ENCODE assay signal across 8 mouse cellular contexts in the genomic region with DNA sequence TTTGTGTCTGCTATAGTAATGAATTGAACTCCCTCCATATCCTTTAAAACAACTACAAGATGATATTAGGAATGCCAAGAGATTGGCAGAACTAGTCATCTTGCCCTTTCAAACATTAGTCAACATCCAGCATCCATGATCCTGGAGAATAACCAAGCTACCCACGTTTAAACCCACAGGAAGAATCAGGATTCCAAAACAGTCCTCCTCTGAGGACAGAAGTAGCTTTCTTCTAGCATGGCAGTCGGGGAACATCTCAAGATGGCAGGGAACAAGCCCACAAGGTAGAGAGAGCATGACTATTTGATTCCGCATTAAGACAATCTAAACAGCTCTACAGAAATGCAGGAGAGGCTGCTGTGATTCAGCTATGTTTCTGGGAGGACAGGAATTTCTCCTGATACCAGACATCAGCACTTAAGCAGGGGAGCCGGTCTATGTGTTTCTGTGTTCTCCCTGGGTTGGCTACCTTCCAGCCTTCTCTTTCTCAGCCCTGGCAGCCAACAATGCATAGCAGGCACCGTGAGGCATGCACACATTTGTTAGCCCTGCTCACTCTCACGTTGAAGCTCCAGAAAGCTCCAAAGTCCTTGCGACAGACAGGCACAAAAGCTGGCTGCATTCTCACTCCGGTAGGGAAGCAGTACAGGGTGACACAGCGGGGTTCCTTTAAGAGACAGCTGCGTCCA.
DNase-seq lines count a peak whose midpoint lies in the region; ATAC-seq lines count a peak whose summit lies in the region.

No protein-coding gene starts in this region.

- WGBS in hindbrain, embryonic 16.5 days: 39% methylated on average over 10 of the region's 10 CpGs

- no peaks in the 10 kb centered on the region for H3K9me3 ChIP-seq in hindbrain, embryonic 16.5 days (ENCODE audit: control insufficient read depth, low read length)

- ATAC-seq in hindbrain, embryonic 16.5 days: peak; percentile 81

- H3K27me3 ChIP-seq in hindbrain, embryonic 16.5 days (replicated peaks; ENCODE audit: control insufficient read depth, insufficient read depth, low read length): no peaks in the 10 kb centered on the region

- intact Hi-C loops in gastrocnemius, postnatal 14 days (cut with DNase I; ENCODE audit: low total_unique reads): no loop called here

- H3K27ac ChIP-seq in hindbrain, embryonic 16.5 days (ENCODE audit: low read depth, low read length): no peak overlapping the region

- H3K4me1 ChIP-seq in hindbrain, embryonic 16.5 days (ENCODE audit: control insufficient read depth, insufficient read depth, low read depth, low read length): peaks cover 5% of the 10 kb centered on the region

- no peak overlapping the region for H3K9ac ChIP-seq in hindbrain, embryonic 16.5 days (ENCODE audit: low read depth, low read length)

- DNase-seq in layer of hippocampus, adult 11-12 months (ENCODE audit: low spot score): peak; percentile 50
- no peak for DNase-seq in layer of hippocampus, adult 9-10 months (ENCODE audit: low spot score)
- DNase-seq in cerebellum, postnatal 14 days: peak; percentile 45 to 65
- DNase-seq in right cerebral cortex, adult 2 months (ENCODE audit: low spot score in 2 of 2): peak; percentile 42 to 63
- DNase-seq in gastrocnemius, postnatal 14 days: no peak
- no peak for DNase-seq in gastrocnemius, postnatal 10 days
- no peak for DNase-seq in urinary bladder, adult 18-20 months (ENCODE audit: low spot score in 2 of 2)

- H3K4me2 ChIP-seq in hindbrain, embryonic 16.5 days (ENCODE audit: low read length): no peak overlapping the region

- H3K4me3 ChIP-seq in hindbrain, embryonic 16.5 days (ENCODE audit: low read length): no peak overlapping the region

- no peaks in the 10 kb centered on the region for H3K36me3 ChIP-seq in hindbrain, embryonic 16.5 days (ENCODE audit: control insufficient read depth, insufficient read depth, low read length)

Comparison
In these comparisons a context has a peak if more than half of its experiments do, and no peak if none do; other contexts are left out.
1. DNase-seq: peak in layer of hippocampus, adult 11-12 months (single experiment), cerebellum, postnatal 14 days (2 of 2) and right cerebral cortex, adult 2 months (2 of 2); none in layer of hippocampus, adult 9-10 months (single experiment), gastrocnemius, postnatal 14 days (single experiment), gastrocnemius, postnatal 10 days (single experiment) and urinary bladder, adult 18-20 months (0 of 2).